Mouse (Mus musculus) embryonic fibroblast, embryonic 13.5 days (primary cell): Measurements from ENCODE around the gene Cdc42se1. TPM values are rescaled to one million over a fixed set of nuclear protein-coding genes. Genes with fewer than 3 reads are reported as not detected.

ENCODE experiments used
- H3K27ac ChIP-seq: 2 replicates; pipeline ENCODE4 v1.5.1; 2012; ENCODE audit warnings: low read length, control low read depth, inconsistent platforms; ENCODE audit not compliant: insufficient read depth
- H3K4me1 ChIP-seq: 2 replicates; pipeline ENCODE4 v1.6.1; 2011; ENCODE audit warnings: low read length; ENCODE audit not compliant: control insufficient read depth, insufficient read depth
- H3K4me3 ChIP-seq: 2 replicates; pipeline ENCODE4 v1.5.1; 2011; ENCODE audit warnings: mild to moderate bottlenecking, control low read depth, low read length; ENCODE audit not compliant: insufficient read depth
- CTCF ChIP-seq: IDR thresholded peaks from 2 replicates; pipeline ENCODE4 v1.5.1; 2011; ENCODE audit warnings: mild to moderate bottlenecking, control low read depth, low read length, moderate library complexity, borderline replicate concordance; ENCODE audit not compliant: insufficient read depth
- POLR2A ChIP-seq: IDR thresholded peaks from 2 replicates; pipeline ENCODE4 v1.6.1; 2011; ENCODE audit warnings: low read depth, mild to moderate bottlenecking, control low read depth, low read length, moderate library complexity
- polyA plus RNA-seq: library from polyadenylated mRNA; stranded (reverse); fragments of >200 nt; gene quantifications from 2 replicates; pipeline ENCODE4 v1.2.4, GENCODE M21; 2011; ENCODE audit warnings: low read depth; ENCODE audit not compliant: missing spikeins, insufficient read length

Gene Cdc42se1
- polyA plus RNA-seq, 1 experiment: 67.4 TPM

DNA sequence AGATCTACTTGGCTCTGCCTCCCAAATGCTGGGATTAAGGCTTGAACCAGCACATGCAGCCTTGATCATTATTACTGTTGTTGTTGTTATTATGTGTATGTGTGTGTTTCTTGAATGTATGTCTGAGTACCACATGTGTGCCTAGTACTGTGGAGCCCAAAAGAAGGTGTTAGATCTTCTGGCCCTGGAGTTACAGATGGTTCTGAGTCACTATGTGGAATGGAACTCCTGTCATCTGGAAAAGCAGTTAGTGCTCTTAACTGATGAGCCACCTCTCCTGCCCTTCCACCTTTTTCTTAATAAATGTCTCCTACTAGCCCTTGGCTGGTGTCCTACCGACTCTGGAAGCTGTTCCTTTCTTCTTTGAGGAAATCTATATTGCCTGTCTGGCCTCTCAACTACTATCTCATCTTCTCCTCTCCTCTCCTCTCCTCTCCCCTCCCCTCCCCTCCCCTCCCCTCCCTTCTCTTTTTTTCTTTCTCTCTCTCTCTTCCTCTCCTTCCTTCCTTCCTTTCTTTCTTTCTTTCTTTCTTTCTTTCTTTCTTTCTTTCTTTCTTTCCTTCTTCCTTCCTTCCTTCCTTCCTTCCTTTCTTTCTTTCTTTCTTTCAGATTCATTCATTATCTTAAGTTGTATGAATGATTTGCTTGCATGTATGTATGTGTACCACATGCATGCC lies 19.3 kb downstream of the Cdc42se1 start:
- Histone ChIP-seq H3K4me1 (peaks cover 5% of the 10 kb centered on the region; the same call in 1 of the 2 replicates), H3K4me3 (no peak overlapping the region), H3K27ac (0 out of 2 replicates have a peak overlapping the region, but pooled peaks have one; percentile 17)
- TF ChIP-seq POLR2A (no peak), CTCF (no peak)

DNA sequence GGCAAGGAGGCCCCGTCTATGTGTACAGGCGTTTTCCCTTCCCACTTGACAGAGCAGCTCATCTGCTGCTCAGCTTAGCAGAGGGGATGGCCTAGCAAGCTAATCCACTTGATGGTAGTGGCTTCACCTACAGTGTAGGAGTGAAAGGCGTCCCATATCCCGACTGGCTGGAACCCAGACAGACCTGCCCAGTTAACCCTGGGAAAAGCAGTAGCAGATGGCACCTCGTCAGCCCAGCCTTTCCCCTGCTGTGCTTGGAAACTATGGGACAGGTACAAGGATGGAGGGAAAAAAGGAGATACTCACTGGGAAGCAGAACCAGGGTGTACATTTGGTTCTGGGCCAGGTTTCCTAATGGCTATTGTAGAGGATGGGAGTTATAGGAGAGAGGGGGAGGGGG lies 21.8 kb downstream of the Cdc42se1 start:
- Histone ChIP-seq H3K4me3 (no peak overlapping the region), H3K27ac (no peak overlapping the region)

DNA sequence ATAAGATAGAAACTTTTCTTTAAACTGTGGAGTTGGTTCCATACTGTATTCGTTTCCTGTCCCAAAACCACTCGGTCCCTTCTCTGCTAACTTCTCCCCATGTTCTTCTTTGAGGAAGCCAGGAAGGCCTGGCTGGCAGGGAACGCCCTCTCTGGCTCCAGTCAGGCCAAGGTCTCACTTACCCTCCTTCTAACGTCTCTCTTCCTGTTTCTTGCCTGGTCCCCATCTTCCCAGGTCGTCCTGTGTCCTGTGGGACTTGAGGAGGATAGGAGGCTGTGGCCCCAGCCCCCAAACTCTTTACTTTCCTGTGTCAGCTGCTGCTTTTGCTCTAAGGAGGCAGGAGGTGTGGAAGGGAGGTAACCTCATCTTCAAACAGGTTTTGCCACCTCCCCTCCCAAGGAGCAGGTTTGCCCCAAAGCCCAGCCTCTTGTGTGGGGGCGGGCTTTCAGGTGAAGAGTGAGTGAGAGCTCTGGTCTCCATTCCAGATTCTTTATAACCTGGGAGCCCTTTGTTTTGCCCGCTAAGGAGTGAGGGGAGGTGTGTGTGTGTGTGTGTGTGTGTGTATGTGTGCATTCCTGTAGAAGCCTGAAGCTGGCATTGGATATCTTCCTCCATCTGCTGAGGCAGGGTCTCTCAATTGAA lies 22.4 kb downstream of the Cdc42se1 start, which contains the start of gene Bnipl:
TSS of gene Bnipl (minus strand) at position 411 of the 642 bp plus-strand sequence.
- H3K4me1 ChIP-seq: peaks cover 5% of the 10 kb centered on the region; the same call in 1 of the 2 replicates
- TF ChIP-seq POLR2A (no peak), CTCF (no peak)
- H3K27ac ChIP-seq: no peak within 1 kb of the TSS
- no peak within 1 kb of the TSS for H3K4me3 ChIP-seq

More for the DNA sequence above, 21.8 kb downstream of the Cdc42se1 start:
- TF ChIP-seq POLR2A (no peak), CTCF (no peak)
- H3K4me1 ChIP-seq: peaks cover 5% of the 10 kb centered on the region; the same call in 1 of the 2 replicates

DNA sequence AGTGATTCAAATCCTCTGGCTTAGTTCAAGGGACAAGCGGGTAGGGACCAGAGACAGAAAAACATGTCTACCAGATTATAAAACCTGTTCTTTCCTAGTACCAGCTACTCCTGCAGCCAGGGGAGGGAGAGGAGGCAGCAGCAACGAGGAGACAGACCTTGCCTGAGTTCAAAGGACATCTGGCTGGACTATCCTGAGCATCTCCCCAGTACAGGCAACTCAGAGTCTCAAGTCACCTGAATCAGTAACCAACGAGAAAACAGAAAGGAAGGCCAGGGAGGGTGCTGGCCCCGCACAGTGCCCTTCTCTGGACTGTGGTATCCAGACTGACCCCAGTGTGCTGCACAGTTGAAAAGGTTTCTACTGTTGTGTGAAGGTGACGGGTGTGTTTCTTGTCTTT lies 28.4 kb downstream of the Cdc42se1 start:
- no peak overlapping the region for H3K4me3 ChIP-seq
- H3K4me1 ChIP-seq: 0 out of 2 replicates have a peak, but pooled peaks cover 1% of the 10 kb centered on the region
- no peak for TF ChIP-seq POLR2A
- no peak for TF ChIP-seq CTCF
- H3K27ac ChIP-seq: no peak overlapping the region

DNA sequence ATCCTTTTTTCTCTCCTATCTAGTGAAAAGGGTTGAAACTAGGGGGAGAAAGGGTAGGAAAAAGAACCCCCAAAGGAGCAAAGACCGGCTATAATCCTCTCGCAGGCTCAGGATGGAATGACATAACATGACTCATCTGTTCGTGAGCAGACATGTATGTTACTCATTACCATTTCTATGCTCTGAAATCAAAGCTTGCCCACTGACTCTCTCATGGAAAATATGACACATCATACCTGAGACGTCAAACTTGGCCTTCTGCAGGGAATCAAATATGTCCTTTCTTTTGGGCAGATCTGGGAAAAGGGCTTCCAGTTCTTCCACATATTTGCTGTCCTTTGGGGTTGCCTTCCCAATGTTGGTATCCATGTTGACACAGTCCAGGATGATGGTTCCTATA lies 33.4 kb downstream of the Cdc42se1 start:
- peaks cover 6% of the 10 kb centered on the region; the same call in 1 of the 2 replicates for H3K4me1 ChIP-seq
- TF ChIP-seq CTCF: no peak
- no peak for TF ChIP-seq POLR2A
- no peak overlapping the region for H3K4me3 ChIP-seq
- peak overlapping the region; percentile 83 for H3K27ac ChIP-seq

DNA sequence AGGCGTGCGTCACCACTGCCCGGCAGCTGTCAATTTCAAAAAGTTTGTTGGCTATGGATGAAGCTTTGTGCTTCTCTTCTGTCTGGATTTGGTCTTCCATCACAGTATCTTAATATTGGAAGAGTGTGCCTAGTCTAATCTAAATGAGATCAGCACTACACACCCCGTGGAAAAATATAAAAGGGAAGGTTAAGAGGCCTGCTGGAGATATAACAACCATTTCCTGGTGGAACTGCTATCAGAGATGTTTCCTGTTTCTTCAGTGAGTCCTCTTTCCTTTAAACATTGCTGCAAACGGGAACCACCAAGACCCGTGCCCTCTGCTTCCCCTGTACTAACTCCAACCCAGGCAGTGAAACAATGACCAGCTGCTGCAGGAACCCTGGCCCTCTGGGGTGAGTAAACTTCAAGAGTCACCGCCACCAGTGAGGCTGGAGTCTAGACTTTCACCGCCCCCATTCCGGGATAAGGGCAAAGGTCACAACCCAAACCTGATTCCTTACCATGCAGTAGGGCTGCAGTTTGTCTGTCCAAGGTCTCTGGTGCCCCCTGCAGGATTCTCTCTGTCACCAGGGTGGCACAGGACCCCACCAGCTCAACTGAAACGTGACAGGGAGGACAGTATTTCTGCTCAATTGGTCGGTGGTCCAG lies 34.7 kb downstream of the Cdc42se1 start:
- TF ChIP-seq CTCF: peak; percentile 52; the same call in 1 of the 2 replicates
- TF ChIP-seq POLR2A: no peak
- H3K4me3 ChIP-seq: no peak overlapping the region
- H3K27ac ChIP-seq: no peak overlapping the region
- H3K4me1 ChIP-seq: peaks cover 6% of the 10 kb centered on the region; the same call in 1 of the 2 replicates

DNA sequence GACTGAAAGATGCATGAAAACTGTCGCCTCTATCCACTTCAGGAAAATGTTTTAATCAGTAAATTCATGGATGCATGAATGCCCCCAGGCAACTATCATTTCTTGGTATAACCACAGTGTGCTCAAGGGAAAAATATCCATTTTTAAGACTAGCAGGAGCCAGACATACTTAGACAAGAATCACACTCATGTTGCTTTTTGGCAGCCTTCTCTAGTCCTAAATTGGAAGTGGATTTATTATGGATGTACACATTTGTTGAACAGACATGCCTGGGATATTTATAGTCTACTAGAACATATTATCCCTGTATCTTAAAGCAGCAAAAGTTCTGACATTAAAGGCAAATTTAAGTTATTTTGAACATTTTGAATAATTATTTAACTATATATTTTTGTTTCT lies 36.2 kb downstream of the Cdc42se1 start:
- no peak overlapping the region for H3K27ac ChIP-seq
- H3K4me1 ChIP-seq: peaks cover 6% of the 10 kb centered on the region; the same call in 1 of the 2 replicates
- H3K4me3 ChIP-seq: no peak overlapping the region
- TF ChIP-seq POLR2A: no peak
- no peak for TF ChIP-seq CTCF

DNA sequence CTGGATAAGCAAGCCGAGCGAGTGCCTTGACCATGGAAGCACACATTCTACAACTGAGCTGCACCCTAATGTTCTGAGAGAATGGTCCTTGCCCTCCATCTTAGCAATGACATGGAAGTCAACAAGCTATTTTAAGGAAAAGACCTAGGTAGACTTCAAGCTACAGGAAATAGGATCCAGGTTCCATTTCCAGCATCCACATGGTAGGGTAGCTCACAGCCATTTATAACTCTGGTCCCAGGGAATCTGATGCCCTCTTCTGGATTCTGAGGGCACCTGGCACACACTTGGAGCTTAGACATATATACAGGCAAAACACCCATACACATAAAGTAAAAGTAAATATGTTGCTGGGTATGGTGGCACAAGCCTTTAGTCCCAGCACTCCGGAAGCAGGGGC lies 37.5 kb downstream of the Cdc42se1 start:
- Histone ChIP-seq H3K27ac (no peak overlapping the region), H3K4me3 (no peak overlapping the region), H3K4me1 (peaks cover 6% of the 10 kb centered on the region; the same call in 1 of the 2 replicates)
- TF ChIP-seq CTCF (no peak), POLR2A (no peak)

DNA sequence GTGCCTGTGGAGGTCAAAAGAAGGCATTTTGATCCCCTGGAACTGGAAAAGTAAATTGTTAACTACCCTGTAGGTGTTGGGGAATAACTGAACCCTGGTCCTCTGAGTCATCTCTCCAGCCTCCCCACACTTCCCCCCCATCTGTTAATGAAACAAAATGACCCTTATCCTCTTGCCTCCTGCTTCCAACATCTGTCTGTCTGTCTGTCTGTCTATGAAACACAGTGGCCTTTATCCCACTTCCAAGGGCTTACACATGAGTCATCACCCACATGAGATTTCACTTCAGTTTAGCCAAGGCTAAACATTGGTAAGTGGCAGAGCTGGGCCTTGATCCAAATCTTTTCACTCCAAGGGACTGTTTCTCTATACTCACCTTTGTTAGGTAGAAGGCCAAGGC lies 39.3 kb downstream of the Cdc42se1 start:
- Histone ChIP-seq H3K4me1 (no peaks in the 10 kb centered on the region), H3K4me3 (no peak overlapping the region), H3K27ac (no peak overlapping the region)
- TF ChIP-seq POLR2A: no peak
- no peak for TF ChIP-seq CTCF

DNA sequence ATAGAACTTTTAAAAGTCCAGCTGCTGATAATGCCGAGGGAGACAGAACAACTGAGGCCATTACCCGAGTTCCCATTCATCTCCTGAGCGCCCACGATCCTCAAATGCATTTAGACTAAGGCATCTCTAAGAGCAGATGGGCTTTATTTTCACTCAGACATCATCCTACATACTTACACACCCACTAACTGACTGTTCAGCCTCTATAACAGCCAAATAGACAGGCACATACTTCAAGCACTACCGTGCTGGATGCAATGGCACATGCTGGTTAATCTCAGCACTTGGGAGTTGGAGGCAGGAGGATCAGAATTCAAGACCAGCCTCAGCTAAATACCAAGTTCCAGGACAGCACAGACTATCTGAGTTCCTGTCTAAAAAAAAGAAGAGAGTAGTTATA lies 41.3 kb downstream of the Cdc42se1 start:
- no peak for TF ChIP-seq POLR2A
- TF ChIP-seq CTCF: no peak

More for the DNA sequence above, 41.3 kb downstream of the Cdc42se1 start:
- H3K27ac ChIP-seq: no peak overlapping the region
- no peak overlapping the region for H3K4me3 ChIP-seq
- no peaks in the 10 kb centered on the region for H3K4me1 ChIP-seq
